Mouse (Mus musculus) liver, postnatal 0 days (tissue): ENCODE data around the gene Trpm8.

Experiments used
- CTCF ChIP-seq: sonication (generic); IDR thresholded peaks from 2 replicates; pipeline ENCODE4 v1.5.1; 2016; ENCODE audit warnings: antibody characterized with exemption, low read depth
- EP300 ChIP-seq: IDR thresholded peaks from 2 replicates; pipeline ENCODE4 v1.6.1; 2016; ENCODE audit warnings: antibody characterized with exemption, low read depth, mild to moderate bottlenecking

DNA sequence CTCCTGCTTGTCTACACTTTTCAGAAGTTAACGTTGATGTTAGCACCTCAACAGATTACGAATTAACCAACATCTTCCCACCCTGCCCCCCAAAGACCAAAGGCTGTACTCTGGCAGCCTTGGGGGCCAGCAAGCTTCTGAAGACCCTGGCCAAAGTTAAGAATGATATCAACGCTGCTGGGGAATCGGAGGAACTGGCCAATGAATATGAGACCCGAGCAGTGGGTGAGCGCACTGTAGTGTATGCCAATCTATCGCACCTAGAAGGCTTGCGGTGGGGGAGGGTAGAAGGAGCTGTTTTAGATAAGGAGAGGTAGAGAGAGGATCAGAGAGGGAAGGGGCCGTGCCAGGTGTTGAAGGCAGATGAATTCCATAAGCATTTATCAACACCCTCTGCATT, 73.3 kb downstream of the Trpm8 start:
- TF ChIP-seq CTCF (no peak), EP300 (no peak)
